Mouse (Mus musculus) limb, embryonic 14.5 days (tissue): ENCODE results near the gene Psmg4. TPM values are rescaled to one million over a fixed set of nuclear protein-coding genes. Genes with fewer than 3 reads are reported as not detected.
A peak's percentile ranks its signal among the peaks of the same experiment; 100 is the strongest.

Source experiments
- ATAC-seq: fragments of 200-750 bp; cut with Nextera tagmentation; 2 replicates; pipeline ENCODE4 v1.8.0; 2017; ENCODE audit warnings: low read depth, moderate number of reproducible peaks, moderate TSS enrichment; ENCODE audit not compliant: low FRiP score
- DNase-seq: peaks from one replicate; pipeline ENCODE4 v3.0.0-alpha.2; 2015; ENCODE audit warnings: low spot score
- H3K27ac ChIP-seq: fragments of 300-500 bp; sonication (generic); replicated peaks from 2 replicates; pipeline ENCODE4 v1.5.1; 2014; ENCODE audit warnings: low read depth, mild to moderate bottlenecking, low read length, moderate library complexity, mixed read lengths
- H3K27me3 ChIP-seq: fragments of 300-500 bp; sonication (generic); 2 replicates; pipeline ENCODE4 v1.6.1; 2014; ENCODE audit warnings: low read length, mixed read lengths; ENCODE audit not compliant: control insufficient read depth, insufficient read depth
- H3K36me3 ChIP-seq: fragments of 300-500 bp; sonication (generic); 2 replicates; pipeline ENCODE4 v1.6.1; 2014; ENCODE audit warnings: mild to moderate bottlenecking, low read length, moderate library complexity, mixed read lengths; ENCODE audit not compliant: control insufficient read depth, insufficient read depth
- H3K4me1 ChIP-seq: fragments of 300-500 bp; sonication (generic); 2 replicates; pipeline ENCODE4 v1.6.1; 2014; ENCODE audit warnings: antibody characterized with exemption, low read length, mixed read lengths; ENCODE audit not compliant: control insufficient read depth, insufficient read depth
- H3K4me2 ChIP-seq: fragments of 300-500 bp; sonication (generic); replicated peaks from 2 replicates; pipeline ENCODE4 v1.6.1; 2014; ENCODE audit warnings: low read depth, mild to moderate bottlenecking, low read length, moderate library complexity; ENCODE audit not compliant: severe bottlenecking
- H3K4me3 ChIP-seq: fragments of 300-500 bp; sonication (generic); replicated peaks from 2 replicates; pipeline ENCODE4 v1.5.1; 2014; ENCODE audit warnings: low read length
- H3K9ac ChIP-seq: fragments of 300-500 bp; sonication (generic); 2 replicates; pipeline ENCODE4 v1.6.1; 2014; ENCODE audit warnings: mild to moderate bottlenecking, low read depth, low read length, moderate library complexity; ENCODE audit not compliant: severe bottlenecking
- H3K9me3 ChIP-seq: fragments of 300-500 bp; sonication (generic); 2 replicates; pipeline ENCODE4 v1.6.1; 2016; ENCODE audit warnings: low read length; ENCODE audit not compliant: control insufficient read depth
- POLR2A ChIP-seq: fragments of 200-500 bp; IDR thresholded peaks from 2 replicates; pipeline ENCODE4 v1.8.0; 2012; ENCODE audit warnings: inconsistent platforms, mild to moderate bottlenecking, moderate library complexity, borderline replicate concordance; ENCODE audit not compliant: insufficient read depth, insufficient read length; ENCODE audit errors: extremely low read depth
- WGBS: fragments of 180-500 bp; shearing (Covaris S2); extraction: QIAGEN DNeasy Blood & Tissue Kit; methylation state at CpG from one replicate; pipeline ENCODE4 v1.1.7; 2014; 5-methylcytosine and 5-hydroxymethylcytosine counted together
- polyA plus RNA-seq, 2 experiments: library from polyadenylated mRNA; depleted of rRNA in 1 of 2; stranded (reverse) in 1 of 2; unstranded in 1 of 2; fragments of >200 nt; fragmentation: Nextera tagmentation in 1 of 2; extraction: Ambion mirVana in 1 of 2; gene quantifications; 2 replicates each; pipeline versions ENCODE4 v1.2.1 to v1.2.3; 2012 to 2014

Psmg4 gene
- polyA plus RNA-seq, 2 experiments: 83.8 to 133 TPM

DNA sequence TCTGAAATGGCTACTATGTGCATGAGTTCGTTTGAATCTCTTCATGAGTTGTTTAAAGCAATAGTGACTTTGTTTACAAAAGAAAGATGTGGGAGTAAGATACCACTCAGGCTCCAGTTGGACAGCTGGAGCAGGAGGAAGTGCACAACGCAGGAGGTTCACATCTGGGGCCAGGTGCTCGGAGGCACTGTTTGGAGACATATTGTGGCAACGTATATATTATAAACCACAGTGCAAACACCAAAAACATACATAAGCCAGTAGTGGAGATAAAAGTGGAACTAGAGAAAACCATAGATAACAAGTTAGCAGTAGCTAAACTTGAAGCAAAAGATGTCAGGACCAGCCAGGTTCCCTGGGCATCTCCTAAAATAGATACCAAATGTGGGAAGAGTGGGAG, 43.4 kb upstream of the Psmg4 start:
- H3K4me3 ChIP-seq: no peak overlapping the region
- H3K9me3 ChIP-seq: no peaks in the 10 kb centered on the region
- H3K27me3 ChIP-seq: no peaks in the 10 kb centered on the region
- ATAC-seq: no peak
- no peak overlapping the region for H3K27ac ChIP-seq
- peaks cover 3% of the 10 kb centered on the region; the same call in 1 of the 2 replicates for H3K36me3 ChIP-seq
- H3K4me1 ChIP-seq: no peaks in the 10 kb centered on the region
- 69% methylated on average over 4 of the region's 4 CpGs for WGBS
- no peak for DNase-seq
- H3K9ac ChIP-seq: no peak overlapping the region
- H3K4me2 ChIP-seq: no peak overlapping the region
- TF ChIP-seq POLR2A: no peak

DNA sequence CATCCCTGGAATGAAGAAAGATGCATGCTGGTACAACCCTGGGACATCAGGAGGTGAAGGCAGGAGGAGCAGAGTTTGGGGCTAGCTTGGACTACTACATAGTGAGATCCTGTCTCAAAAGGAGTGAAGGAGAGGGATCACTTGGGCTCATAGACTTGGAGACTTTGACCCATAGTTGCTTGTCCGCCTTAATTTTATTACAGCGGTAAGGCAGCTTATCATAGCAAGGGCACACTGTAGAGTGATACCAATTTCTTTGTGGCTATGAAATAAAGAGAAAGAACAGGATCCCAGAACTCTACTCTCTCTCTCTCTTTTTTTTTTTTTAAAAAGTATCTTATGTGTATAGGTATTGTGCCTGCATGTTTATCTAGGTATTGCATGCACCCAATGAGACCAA, 42.2 kb upstream of the Psmg4 start:
- Histone ChIP-seq H3K27ac (no peak overlapping the region), H3K4me1 (peaks cover 2% of the 10 kb centered on the region; the same call in 1 of the 2 replicates), H3K36me3 (peaks cover 5% of the 10 kb centered on the region; the same call in 1 of the 2 replicates), H3K4me2 (no peak overlapping the region), H3K9me3 (no peaks in the 10 kb centered on the region), H3K9ac (no peak overlapping the region), H3K4me3 (no peak overlapping the region), H3K27me3 (no peaks in the 10 kb centered on the region)
- 95% methylated on average over 2 of the region's 2 CpGs for WGBS
- ATAC-seq: no peak
- TF ChIP-seq POLR2A: no peak
- DNase-seq: no peak

DNA sequence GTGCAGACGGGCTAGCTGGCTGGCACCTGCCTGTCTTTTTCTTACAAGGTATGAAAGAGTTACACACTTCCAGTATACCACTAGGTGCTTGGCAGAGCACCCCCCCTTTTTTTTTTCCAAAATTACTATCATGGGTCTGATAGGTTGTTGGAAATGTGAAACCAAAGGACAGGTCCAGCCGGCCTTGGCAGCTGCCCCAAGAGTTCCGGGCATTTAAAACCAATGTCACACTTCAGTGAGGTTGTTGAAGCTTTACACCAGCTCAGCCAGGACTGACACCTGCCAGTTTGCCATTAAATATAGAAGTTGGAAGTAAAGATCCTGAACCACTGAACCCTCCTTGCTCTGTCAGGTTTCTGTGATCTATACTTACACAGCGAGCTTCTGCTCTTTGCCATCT, 37.1 kb upstream of the Psmg4 start:
- TF ChIP-seq POLR2A: no peak
- no peak for DNase-seq
- H3K4me1 ChIP-seq: peaks cover 19% of the 10 kb centered on the region
- H3K4me2 ChIP-seq: no peak overlapping the region
- no peaks in the 10 kb centered on the region for H3K27me3 ChIP-seq
- no peak overlapping the region for H3K4me3 ChIP-seq
- no peak overlapping the region for H3K27ac ChIP-seq
- H3K36me3 ChIP-seq: peaks cover 9% of the 10 kb centered on the region; the same call in 1 of the 2 replicates
- no peak overlapping the region for H3K9ac ChIP-seq
- no peak for ATAC-seq
- WGBS: 77% methylated on average over 4 of the region's 4 CpGs
- H3K9me3 ChIP-seq: no peaks in the 10 kb centered on the region

DNA sequence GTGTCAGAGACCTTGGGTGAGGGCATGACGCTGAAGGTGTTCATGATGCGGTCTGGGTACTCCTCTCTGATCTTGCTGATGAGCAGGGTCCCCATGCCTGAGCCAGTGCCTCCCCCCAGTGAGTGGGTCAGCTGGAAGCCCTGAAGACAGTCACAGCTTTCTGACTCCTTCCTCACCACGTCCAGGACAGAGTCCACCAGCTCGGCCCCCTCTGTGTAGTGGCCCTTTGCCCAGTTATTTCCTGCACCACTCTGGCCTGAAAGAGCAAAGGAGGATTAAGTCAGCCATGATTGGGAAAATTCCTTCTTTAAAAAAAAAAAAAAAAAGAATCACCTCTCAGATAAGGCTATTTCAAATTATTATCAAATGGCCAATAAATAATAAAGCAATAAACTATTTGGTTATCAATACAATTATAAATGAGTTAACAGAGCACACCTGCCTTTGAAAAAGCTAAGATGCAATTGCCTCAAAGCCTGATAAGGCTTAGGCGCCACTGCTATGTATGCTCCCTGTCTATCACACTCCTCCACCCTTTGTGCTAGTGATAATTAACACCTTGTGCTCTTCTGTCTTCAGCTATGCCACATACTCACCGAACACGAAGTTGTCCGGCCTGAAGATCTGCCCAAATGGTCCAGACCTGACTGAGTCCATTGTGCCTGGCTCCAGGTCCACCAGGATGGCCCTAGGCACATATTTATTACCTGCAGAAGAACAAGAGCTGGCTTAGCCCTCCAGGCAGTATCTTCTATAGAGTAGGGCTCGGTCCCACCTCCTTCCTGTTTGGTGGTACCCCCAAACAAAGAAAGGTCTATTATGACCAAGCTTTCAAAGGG, 34.3 kb upstream of the Psmg4 start:
- Histone ChIP-seq H3K36me3 (peaks cover 9% of the 10 kb centered on the region; the same call in 1 of the 2 replicates), H3K4me1 (peaks cover 42% of the 10 kb centered on the region), H3K9me3 (no peaks in the 10 kb centered on the region), H3K9ac (no peak overlapping the region), H3K4me3 (peak overlapping the region; percentile 73), H3K4me2 (peak overlapping the region; percentile 82), H3K27me3 (no peaks in the 10 kb centered on the region), H3K27ac (no peak overlapping the region)
- TF ChIP-seq POLR2A: no peak
- no peak for ATAC-seq
- WGBS: 81% methylated on average over 7 of the region's 9 CpGs
- DNase-seq: no peak

DNA sequence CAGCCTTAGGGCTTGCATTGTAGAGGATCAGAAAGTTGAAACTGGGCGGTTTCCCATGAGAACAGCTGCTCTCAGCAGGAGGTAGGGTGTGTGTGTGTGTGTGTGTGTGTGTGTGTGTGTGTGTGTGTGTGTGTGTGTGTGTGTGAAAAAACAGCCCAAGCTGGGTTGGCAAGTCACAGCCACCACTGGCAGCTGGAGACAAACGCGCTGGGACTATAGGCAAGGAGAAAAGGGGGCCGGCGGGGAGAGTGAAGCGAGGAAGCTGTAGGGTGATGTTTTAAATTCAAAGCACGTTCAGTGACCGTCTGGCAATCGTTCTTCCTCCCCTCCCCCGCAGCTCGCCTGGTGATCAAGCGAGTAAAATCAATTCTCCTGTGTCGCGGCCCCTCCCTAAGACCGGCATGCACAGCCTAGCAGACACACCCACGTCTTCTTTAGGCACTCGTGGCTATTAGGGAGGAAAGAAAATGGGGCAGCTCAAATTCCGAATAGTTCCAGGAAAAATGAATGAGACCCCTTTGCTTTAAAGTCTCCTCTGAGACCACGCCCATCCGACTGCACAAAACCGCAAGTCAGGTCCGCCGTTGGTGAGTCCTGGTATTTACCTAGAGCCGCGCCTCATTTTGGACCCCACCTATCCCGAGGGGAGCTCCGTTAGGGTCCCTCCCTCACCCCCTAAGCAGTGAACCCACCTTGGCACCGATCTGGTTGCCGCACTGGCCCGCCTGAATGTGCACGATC, 33.1 kb upstream of the Psmg4 start:
- peak; percentile 1 for ATAC-seq
- 1% methylated on average over 27 of the region's 31 CpGs for WGBS
- Histone ChIP-seq H3K9ac (peak overlapping the region; percentile 67), H3K27me3 (no peaks in the 10 kb centered on the region), H3K9me3 (no peaks in the 10 kb centered on the region), H3K4me2 (peak overlapping the region; percentile 82), H3K4me1 (peaks cover 47% of the 10 kb centered on the region), H3K27ac (peak overlapping the region; percentile 84; the same call in 1 of the 2 replicates), H3K4me3 (peak overlapping the region; percentile 73), H3K36me3 (peaks cover 5% of the 10 kb centered on the region; the same call in 1 of the 2 replicates)
- peak; percentile 66 for DNase-seq
- TF ChIP-seq POLR2A: no peak
